Mouse (Mus musculus) CH12.LX (cell line): ENCODE results near the gene Klk8.

ENCODE experiments used
- CTCF ChIP-seq, 2 experiments: IDR thresholded peaks in 1 of 2; conservative IDR thresholded peaks in 1 of 2; 2 replicates each; pipeline ENCODE4 v1.5.1; 2011 to 2012; ENCODE audit warnings: low read depth in 2 of 2, low read length in 2 of 2, improper control_type of control experiment in 1 of 2, inconsistent platforms in 1 of 2, mild to moderate bottlenecking in 1 of 2, moderate library complexity in 1 of 2
- EP300 ChIP-seq: IDR thresholded peaks from 2 replicates; pipeline ENCODE4 v1.6.1; 2011; ENCODE audit warnings: low read length, improper control_type of control experiment
- JUND ChIP-seq: conservative IDR thresholded peaks from 2 replicates; pipeline ENCODE4 v1.6.1; 2011; ENCODE audit warnings: low read depth, low read length, improper control_type of control experiment
- POLR2A ChIP-seq: IDR thresholded peaks from 2 replicates; pipeline ENCODE4 v1.6.1; 2011; ENCODE audit warnings: low read depth, mild to moderate bottlenecking, improper control_type of control experiment, low read length
- ZKSCAN1 ChIP-seq: IDR thresholded peaks from 2 replicates; pipeline ENCODE4 v1.6.1; 2012; ENCODE audit warnings: low read depth, inconsistent platforms, low read length, improper control_type of control experiment, borderline replicate concordance

DNA sequence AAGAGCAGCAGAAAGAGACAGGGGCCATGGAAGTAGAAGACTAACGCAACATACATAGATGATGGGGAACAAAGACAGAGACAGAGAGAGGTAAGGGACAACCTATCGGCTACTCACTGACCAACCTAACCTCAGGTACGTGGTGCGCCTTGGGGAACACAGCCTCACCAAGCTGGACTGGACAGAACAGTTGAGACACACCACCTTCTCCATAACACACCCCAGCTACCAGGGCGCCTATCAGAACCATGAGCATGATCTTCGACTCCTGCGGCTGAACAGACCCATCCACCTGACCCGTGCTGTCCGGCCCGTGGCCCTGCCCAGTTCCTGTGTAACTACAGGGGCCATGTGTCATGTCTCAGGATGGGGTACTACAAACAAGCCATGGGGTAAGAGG, 26.7 kb upstream of the Klk8 start:
- TF ChIP-seq JUND = no peak
- no peak for TF ChIP-seq POLR2A
- no peak for TF ChIP-seq EP300
- no peak for TF ChIP-seq ZKSCAN1
- TF ChIP-seq CTCF (conservative IDR thresholded peaks at IDR 0.05 in 1 of 2, IDR thresholded peaks at IDR 0.05 in 1 of 2; ENCODE audit: low read depth in 2 of 2, low read length in 2 of 2) = no peak
